Mouse (Mus musculus): Measurements from ENCODE around the gene Smg5. TPM values are rescaled to one million over a fixed set of nuclear protein-coding genes. Genes with fewer than 3 reads are reported as not detected.
A peak's percentile ranks its signal among the peaks of the same experiment; 100 is the strongest.

Smg5 gene
- polyA plus RNA-seq, 1 experiment, result 84.5 TPM

GRCm38 (mm10) chr3:88296110-88296560 lies 39.9 kb upstream of the Smg5 start:
- Histone ChIP-seq H3K27me3 (ENCODE audit: control insufficient read depth, insufficient read depth, insufficient read length) (no peaks in the 10 kb centered on the region), H3K79me3 (ENCODE audit: low read depth) (peaks cover 40% of the 10 kb centered on the region), H3ac (ENCODE audit: control insufficient read depth, insufficient read length, low read depth) (peak overlapping the region; percentile 85), H3K36me3 (ENCODE audit: control insufficient read depth, insufficient read depth) (peaks cover 29% of the 10 kb centered on the region), H3K4me3 (ENCODE audit: insufficient read depth, poor library complexity, severe bottlenecking) (peak overlapping the region; percentile 28), H3K79me2 (ENCODE audit: control insufficient read depth, insufficient read depth) (peaks cover 43% of the 10 kb centered on the region)
- no peak for TF ChIP-seq MYOD1 (IDR thresholded peaks at IDR 0.05; ENCODE audit: control insufficient read depth, insufficient read length, low read depth)
- no peak for TF ChIP-seq CTCF (IDR thresholded peaks at IDR 0.05; ENCODE audit: control insufficient read depth, insufficient read depth, insufficient read length)
- TF ChIP-seq FOSL1 (IDR thresholded peaks at IDR 0.05; ENCODE audit: insufficient read depth, low read length, poor library complexity, severe bottlenecking), result no peak
- no peak for TF ChIP-seq MYOG (IDR thresholded peaks at IDR 0.05; ENCODE audit: control insufficient read depth, extremely low read depth, insufficient read length)
- peak; percentile 62 for TF ChIP-seq USF1 (IDR thresholded peaks at IDR 0.05; ENCODE audit: low read depth)
- peak; percentile 97 for TF ChIP-seq MAX (IDR thresholded peaks at IDR 0.05)
- no peak for TF ChIP-seq CEBPB (IDR thresholded peaks at IDR 0.05; ENCODE audit: low read depth)

DNA sequence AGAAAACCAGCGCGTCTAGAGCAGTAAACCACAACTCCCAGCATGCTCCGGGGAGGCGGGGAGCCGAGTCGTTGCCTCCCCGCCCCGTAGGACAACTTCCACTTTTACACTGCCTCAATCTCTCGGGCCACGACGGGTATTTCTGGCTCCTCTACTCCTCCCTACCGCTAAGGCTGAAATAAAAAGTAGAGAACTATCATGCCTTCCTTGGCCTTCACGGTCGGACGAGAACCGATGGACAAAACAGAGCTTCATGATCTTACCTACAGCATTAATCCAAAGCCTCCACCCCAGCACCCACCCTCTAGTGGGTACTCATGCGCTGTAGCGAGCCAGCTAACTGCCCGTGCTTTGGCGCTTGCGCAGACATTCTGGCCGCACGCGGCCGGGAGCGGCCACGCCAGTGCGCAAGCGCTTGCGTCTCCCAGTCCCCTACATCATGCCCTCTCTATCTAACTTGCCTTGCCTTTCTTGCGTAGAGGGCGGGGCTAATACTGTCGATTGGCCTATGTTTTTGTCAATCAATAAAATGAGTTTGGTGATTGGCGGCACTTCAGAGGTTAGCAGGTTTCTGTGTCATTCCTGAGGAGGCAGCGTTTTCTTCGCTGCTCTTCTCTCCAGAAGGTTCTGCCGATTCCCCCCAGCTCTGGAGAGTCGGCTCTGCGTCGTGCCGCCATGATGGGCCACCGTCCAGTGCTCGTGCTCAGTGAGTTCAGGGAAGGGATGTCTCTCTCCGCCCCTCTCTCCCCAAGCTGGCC lies 39.3 kb upstream of the Smg5 start, which contains the start of the genes Tsacc and Cct3:
Gene Tsacc (minus strand): TSS at position 439 of the 758 bp plus-strand sequence.
Gene Cct3 (plus strand): TSS at position 556 of the 758 bp plus-strand sequence.
- TF ChIP-seq MYOG (IDR thresholded peaks at IDR 0.05; ENCODE audit: control insufficient read depth, extremely low read depth, insufficient read length) (no peak), MYOD1 (IDR thresholded peaks at IDR 0.05; ENCODE audit: control insufficient read depth, insufficient read length, low read depth) (no peak), USF1 (IDR thresholded peaks at IDR 0.05; ENCODE audit: low read depth) (no peak), MAX (IDR thresholded peaks at IDR 0.05) (peak; percentile 88)
- H3K79me3 ChIP-seq (ENCODE audit: low read depth), result peaks cover 45% of the 10 kb centered on the region
- H3K36me3 ChIP-seq (ENCODE audit: control insufficient read depth, insufficient read depth), result peaks cover 35% of the 10 kb centered on the region
- peaks cover 48% of the 10 kb centered on the region for H3K79me2 ChIP-seq (ENCODE audit: control insufficient read depth, insufficient read depth)
- peak within 1 kb of the TSS; percentile 90 for H3ac ChIP-seq (ENCODE audit: control insufficient read depth, insufficient read length, low read depth)
- H3K4me3 ChIP-seq (ENCODE audit: insufficient read depth, poor library complexity, severe bottlenecking), result peak within 1 kb of the TSS; percentile 78
- H3K27me3 ChIP-seq (ENCODE audit: control insufficient read depth, insufficient read depth, insufficient read length), result no peaks in the 10 kb centered on the region

DNA sequence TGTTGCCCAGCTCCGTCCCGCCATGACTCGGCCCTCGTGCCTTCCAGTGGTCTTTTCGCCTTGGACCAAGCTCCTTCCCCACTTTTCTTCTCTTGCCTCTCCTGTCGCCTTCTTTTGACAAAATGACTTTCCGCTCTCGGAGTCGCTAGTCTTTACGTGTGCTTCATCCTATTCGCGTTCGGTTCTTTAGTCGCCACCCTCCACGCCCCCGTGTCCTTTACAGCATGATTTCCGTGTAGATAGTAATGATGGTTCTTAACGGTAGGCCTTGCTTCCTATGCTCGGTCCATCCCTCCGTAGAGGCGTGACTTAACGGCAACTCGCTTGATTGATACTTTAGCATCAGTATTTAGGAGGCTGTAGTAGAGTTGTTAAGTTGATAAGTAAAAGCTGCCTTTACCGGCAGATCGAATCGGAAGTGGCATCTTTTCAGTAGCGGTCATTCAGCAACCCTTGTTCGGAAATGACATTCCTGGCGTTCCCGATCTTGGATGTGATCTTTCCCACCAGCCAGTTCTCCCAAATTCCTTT lies 38.7 kb upstream of the Smg5 start:
- Histone ChIP-seq H3ac (ENCODE audit: control insufficient read depth, insufficient read length, low read depth) (peak overlapping the region; percentile 90), H3K79me2 (ENCODE audit: control insufficient read depth, insufficient read depth) (peaks cover 54% of the 10 kb centered on the region), H3K4me3 (ENCODE audit: insufficient read depth, poor library complexity, severe bottlenecking) (peak overlapping the region; percentile 78), H3K79me3 (ENCODE audit: low read depth) (peaks cover 45% of the 10 kb centered on the region), H3K27me3 (ENCODE audit: control insufficient read depth, insufficient read depth, insufficient read length) (no peaks in the 10 kb centered on the region), H3K36me3 (ENCODE audit: control insufficient read depth, insufficient read depth) (peaks cover 42% of the 10 kb centered on the region)
- TF ChIP-seq MYOD1 (IDR thresholded peaks at IDR 0.05; ENCODE audit: control insufficient read depth, insufficient read length, low read depth), result no peak
- TF ChIP-seq FOSL1 (IDR thresholded peaks at IDR 0.05; ENCODE audit: insufficient read depth, low read length, poor library complexity, severe bottlenecking), result no peak
- no peak for TF ChIP-seq MAX (IDR thresholded peaks at IDR 0.05)
- TF ChIP-seq CTCF (IDR thresholded peaks at IDR 0.05; ENCODE audit: control insufficient read depth, insufficient read depth, insufficient read length), result no peak
- TF ChIP-seq MYOG (IDR thresholded peaks at IDR 0.05; ENCODE audit: control insufficient read depth, extremely low read depth, insufficient read length), result no peak
- TF ChIP-seq CEBPB (IDR thresholded peaks at IDR 0.05; ENCODE audit: low read depth), result no peak
- no peak for TF ChIP-seq USF1 (IDR thresholded peaks at IDR 0.05; ENCODE audit: low read depth)

- Histone ChIP-seq H3K4me3 (ENCODE audit: insufficient read depth, poor library complexity, severe bottlenecking) (no peak overlapping the region), H3K36me3 (ENCODE audit: control insufficient read depth, insufficient read depth) (peaks cover 60% of the 10 kb centered on the region), H3ac (ENCODE audit: control insufficient read depth, insufficient read length, low read depth) (no peak overlapping the region), H3K79me3 (ENCODE audit: low read depth) (peaks cover 48% of the 10 kb centered on the region), H3K79me2 (ENCODE audit: control insufficient read depth, insufficient read depth) (peaks cover 70% of the 10 kb centered on the region), H3K27me3 (ENCODE audit: control insufficient read depth, insufficient read depth, insufficient read length) (no peaks in the 10 kb centered on the region)
- TF ChIP-seq MYOD1 (IDR thresholded peaks at IDR 0.05; ENCODE audit: control insufficient read depth, insufficient read length, low read depth), result no peak
- no peak for TF ChIP-seq FOSL1 (IDR thresholded peaks at IDR 0.05; ENCODE audit: insufficient read depth, low read length, poor library complexity, severe bottlenecking)
- no peak for TF ChIP-seq CEBPB (IDR thresholded peaks at IDR 0.05; ENCODE audit: low read depth)
- no peak for TF ChIP-seq MAX (IDR thresholded peaks at IDR 0.05)
- no peak for TF ChIP-seq USF1 (IDR thresholded peaks at IDR 0.05; ENCODE audit: low read depth)
- no peak for TF ChIP-seq CTCF (IDR thresholded peaks at IDR 0.05; ENCODE audit: control insufficient read depth, insufficient read depth, insufficient read length)
- TF ChIP-seq MYOG (IDR thresholded peaks at IDR 0.05; ENCODE audit: control insufficient read depth, extremely low read depth, insufficient read length), result no peak
These were observed 36.9 kb upstream of the Smg5 start for GRCm38 (mm10) chr3:88299172-88299571.

DNA sequence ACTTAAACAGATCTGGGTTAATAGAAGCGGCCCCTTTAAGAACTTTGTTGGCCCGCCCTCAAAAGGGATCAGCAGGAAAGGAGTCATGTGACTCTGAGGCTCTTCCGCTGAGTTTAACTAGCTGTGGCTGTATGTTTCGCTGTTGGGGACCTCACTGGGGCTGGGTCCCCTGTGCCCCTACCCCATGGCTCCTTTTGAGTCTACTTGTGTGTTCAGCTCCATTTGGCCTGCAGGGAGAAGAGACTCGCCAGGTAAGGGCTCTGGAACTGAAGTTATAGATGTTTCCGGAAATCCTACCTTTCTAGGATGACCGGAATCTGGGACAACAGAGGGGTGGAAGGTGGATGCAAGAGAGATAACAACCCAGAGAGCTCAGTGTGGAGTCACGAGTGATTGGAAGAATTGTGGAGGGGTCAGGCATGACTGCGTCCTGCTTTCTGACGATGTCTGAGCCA lies 11.1 kb upstream of the Smg5 start, which contains the start of gene Glmp:
Gene Glmp (plus strand): TSS at position 73 of the 455 bp plus-strand sequence.
- H3ac ChIP-seq (ENCODE audit: control insufficient read depth, insufficient read length, low read depth), result peak within 1 kb of the TSS; percentile 87
- TF ChIP-seq USF1 (IDR thresholded peaks at IDR 0.05; ENCODE audit: low read depth) (peak; percentile 96), CTCF (IDR thresholded peaks at IDR 0.05; ENCODE audit: control insufficient read depth, insufficient read depth, insufficient read length) (no peak)
- peak within 1 kb of the TSS; percentile 56 for H3K4me3 ChIP-seq (ENCODE audit: insufficient read depth, poor library complexity, severe bottlenecking)
- no peaks in the 10 kb centered on the region for H3K27me3 ChIP-seq (ENCODE audit: control insufficient read depth, insufficient read depth, insufficient read length)
- peaks cover 22% of the 10 kb centered on the region for H3K79me2 ChIP-seq (ENCODE audit: control insufficient read depth, insufficient read depth)
- peaks cover 17% of the 10 kb centered on the region for H3K79me3 ChIP-seq (ENCODE audit: low read depth)
- H3K36me3 ChIP-seq (ENCODE audit: control insufficient read depth, insufficient read depth), result peaks cover 43% of the 10 kb centered on the region
